Comparison of ENCODE assay signal across 8 mouse cellular contexts in the genomic region with DNA sequence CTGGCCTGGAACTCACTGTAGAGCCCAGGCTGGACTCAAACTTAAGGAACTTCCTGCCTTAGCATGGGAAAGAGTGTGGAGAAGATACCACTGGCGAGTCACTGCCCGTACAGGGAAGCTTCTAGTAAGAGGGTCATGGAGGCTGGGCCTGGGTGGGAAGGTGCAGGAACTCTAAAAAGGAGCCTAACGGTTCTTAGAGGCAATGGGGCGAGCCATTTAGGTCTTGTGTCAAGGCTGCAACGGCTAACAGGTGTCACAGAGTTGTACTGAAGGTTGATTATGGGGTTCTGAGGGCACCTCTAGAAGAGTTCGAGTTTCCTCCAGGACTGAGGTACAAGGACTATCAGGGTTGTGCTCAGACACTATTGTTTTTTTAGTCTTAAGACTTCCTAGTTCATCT. TPM values are rescaled to one million over a fixed set of nuclear protein-coding genes. Genes with fewer than 3 reads are reported as not detected.
DNase-seq lines count a peak whose midpoint lies in the region; ATAC-seq lines count a peak whose summit lies in the region.

No protein-coding gene starts in this region.

- H3K9ac ChIP-seq in kidney, embryonic 15.5 days = no peak overlapping the region
- H3K9ac ChIP-seq in hindbrain, embryonic 11.5 days (ENCODE audit: low read depth, low read length) = no peak overlapping the region
- H3K9ac ChIP-seq in midbrain, embryonic 12.5 days (replicated peaks) = no peak overlapping the region

- H3K4me1 ChIP-seq in kidney, embryonic 15.5 days = peaks cover 17% of the 10 kb centered on the region
- H3K4me1 ChIP-seq in embryonic facial prominence, embryonic 10.5 days = peaks cover 32% of the 10 kb centered on the region
- H3K4me1 ChIP-seq in hindbrain, embryonic 11.5 days (replicated peaks; ENCODE audit: control insufficient read depth, insufficient read depth, low read length) = 0 out of 2 replicates have a peak, but pooled peaks cover 3% of the 10 kb centered on the region
- H3K4me1 ChIP-seq in midbrain, embryonic 12.5 days = peaks cover 19% of the 10 kb centered on the region

- H3K9me3 ChIP-seq in kidney, embryonic 15.5 days (replicated peaks) = no peaks in the 10 kb centered on the region
- H3K9me3 ChIP-seq in embryonic facial prominence, embryonic 10.5 days = no peaks in the 10 kb centered on the region
- no peaks in the 10 kb centered on the region for H3K9me3 ChIP-seq in hindbrain, embryonic 11.5 days (ENCODE audit: control insufficient read depth, low read length)
- no peaks in the 10 kb centered on the region for H3K9me3 ChIP-seq in midbrain, embryonic 12.5 days

- intact Hi-C loops in left cerebral cortex, postnatal 36 days (cut with DNase I) = loop anchor here (1.0 kb wide), 1 partner anchor 27 kb away; a partner anchor contains a TSS

- H3K4me3 ChIP-seq in kidney, embryonic 15.5 days (replicated peaks) = peak overlapping the region; percentile 93
- peak overlapping the region; percentile 88 for H3K4me3 ChIP-seq in embryonic facial prominence, embryonic 10.5 days
- peak overlapping the region; percentile 95 for H3K4me3 ChIP-seq in hindbrain, embryonic 11.5 days (ENCODE audit: low read depth, low read length)
- peak overlapping the region; percentile 63; the same call in 1 of the 2 replicates for H3K4me3 ChIP-seq in midbrain, embryonic 12.5 days

- WGBS in kidney, embryonic 15.5 days = 75% methylated on average over 6 of the region's 6 CpGs
- 76% methylated on average over 6 of the region's 6 CpGs for WGBS in embryonic facial prominence, embryonic 10.5 days
- 70% methylated on average over 6 of the region's 6 CpGs for WGBS in hindbrain, embryonic 11.5 days
- 75% methylated on average over 6 of the region's 6 CpGs for WGBS in midbrain, embryonic 12.5 days

- ATAC-seq in kidney, embryonic 15.5 days (replicated peaks; ENCODE audit: low FRiP score) = peak; percentile 2; the same call in 1 of the 2 replicates
- ATAC-seq in hindbrain, embryonic 11.5 days (ENCODE audit: low FRiP score) = peak; percentile 11; the same call in 1 of the 2 replicates
- ATAC-seq in midbrain, embryonic 12.5 days (ENCODE audit: low FRiP score, low read depth) = no peak

- no peak for DNase-seq in kidney, adult 8-10 months
- no peak for DNase-seq in embryonic facial prominence, embryonic 10.5 days (ENCODE audit: low spot score)
- no peak for DNase-seq in hindbrain, embryonic 11.5 days (ENCODE audit: low spot score)
- no peak for DNase-seq in spleen, adult 12 weeks (ENCODE audit: low spot score)
- DNase-seq in left cerebral cortex, postnatal 36 days (ENCODE audit: low spot score in 2 of 2) = no peak
- DNase-seq in kidney, postnatal 25 days = no peak

- H3K27me3 ChIP-seq in kidney, embryonic 15.5 days = no peaks in the 10 kb centered on the region
- no peaks in the 10 kb centered on the region for H3K27me3 ChIP-seq in embryonic facial prominence, embryonic 10.5 days (replicated peaks; ENCODE audit: low read depth, poor library complexity, severe bottlenecking)
- H3K27me3 ChIP-seq in hindbrain, embryonic 11.5 days (ENCODE audit: control insufficient read depth, insufficient read depth, low read length) = no peaks in the 10 kb centered on the region
- H3K27me3 ChIP-seq in midbrain, embryonic 12.5 days = no peaks in the 10 kb centered on the region

- peak overlapping the region; percentile 90 for H3K27ac ChIP-seq in kidney, embryonic 15.5 days
- H3K27ac ChIP-seq in embryonic facial prominence, embryonic 10.5 days (replicated peaks) = peak overlapping the region; percentile 95
- H3K27ac ChIP-seq in hindbrain, embryonic 11.5 days (ENCODE audit: low read depth, low read length) = no peak overlapping the region
- H3K27ac ChIP-seq in midbrain, embryonic 12.5 days (replicated peaks) = peak overlapping the region; percentile 79

- peaks cover 4% of the 10 kb centered on the region; the same call in 1 of the 2 replicates for H3K36me3 ChIP-seq in kidney, embryonic 15.5 days
- peaks cover 3% of the 10 kb centered on the region; the same call in 1 of the 2 replicates for H3K36me3 ChIP-seq in embryonic facial prominence, embryonic 10.5 days (replicated peaks)
- no peaks in the 10 kb centered on the region for H3K36me3 ChIP-seq in hindbrain, embryonic 11.5 days (ENCODE audit: control insufficient read depth, insufficient read depth, low read length)
- H3K36me3 ChIP-seq in midbrain, embryonic 12.5 days = no peaks in the 10 kb centered on the region

- peak overlapping the region; percentile 62 for H3K4me2 ChIP-seq in kidney, embryonic 15.5 days
- no peak overlapping the region for H3K4me2 ChIP-seq in hindbrain, embryonic 11.5 days (replicated peaks; ENCODE audit: low read depth, low read length)
- peak overlapping the region; percentile 76 for H3K4me2 ChIP-seq in midbrain, embryonic 12.5 days (replicated peaks)

RNA-seq across cellular contexts. Expression of a gene that starts 0.5 kb away (rescaled TPM):
- polyA plus RNA-seq in kidney, embryonic 15.5 days (2015; fragmentation: Nextera tagmentation; extraction: Ambion mirVana) = 251 and 262 TPM in 2 replicates
- 316 and 321 TPM in 2 replicates for polyA plus RNA-seq in embryonic facial prominence, embryonic 10.5 days (2016; fragmentation: Nextera tagmentation; extraction: Ambion mirVana)
- polyA plus RNA-seq in hindbrain, embryonic 11.5 days (2014; fragmentation: Nextera tagmentation; extraction: Ambion mirVana) = 347 and 362 TPM in 2 replicates
- polyA plus RNA-seq in midbrain, embryonic 12.5 days (2016; fragmentation: Nextera tagmentation; extraction: Ambion mirVana) = 262 and 263 TPM in 2 replicates
- 100 to 1,000 TPM in 1 of 2 experiments, 10 to 100 TPM in 1; 93.5 to 100 TPM for total RNA-seq in left cerebral cortex, postnatal 36 days (2021)

RNA-seq across cellular contexts. Expression of a gene that starts 26.3 kb away (rescaled TPM):
- 23.4 and 25.9 TPM in 2 replicates for polyA plus RNA-seq in kidney, embryonic 15.5 days (2015; fragmentation: Nextera tagmentation; extraction: Ambion mirVana)
- 21.4 and 23.3 TPM in 2 replicates for polyA plus RNA-seq in embryonic facial prominence, embryonic 10.5 days (2016; fragmentation: Nextera tagmentation; extraction: Ambion mirVana)
- 19.5 and 19.9 TPM in 2 replicates for polyA plus RNA-seq in hindbrain, embryonic 11.5 days (2014; fragmentation: Nextera tagmentation; extraction: Ambion mirVana)
- polyA plus RNA-seq in midbrain, embryonic 12.5 days (2016; fragmentation: Nextera tagmentation; extraction: Ambion mirVana) = 13.3 and 15.2 TPM in 2 replicates
- total RNA-seq in left cerebral cortex, postnatal 36 days (2021) = 1 to 10 TPM; 3.1 to 4.4 TPM
